Mouse (Mus musculus) hindbrain, embryonic 10.5 days (tissue): Measurements from ENCODE around the gene Cacnb3. TPM values are rescaled to one million over a fixed set of nuclear protein-coding genes. Genes with fewer than 3 reads are reported as not detected.
A peak's percentile ranks its signal among the peaks of the same experiment; 100 is the strongest.

Source experiments
- DNase-seq: peaks from one replicate; pipeline ENCODE4 v3.0.0-alpha.2; 2017; ENCODE audit warnings: low spot score
- H3K27ac ChIP-seq: fragments of 300-500 bp; sonication (generic); 2 replicates; pipeline ENCODE4 v1.5.1; 2016; ENCODE audit warnings: mild to moderate bottlenecking, moderate library complexity
- H3K27me3 ChIP-seq: fragments of 300-500 bp; sonication (generic); 2 replicates; pipeline ENCODE4 v1.6.1; 2016; ENCODE audit warnings: mild to moderate bottlenecking; ENCODE audit not compliant: poor library complexity, insufficient read depth, severe bottlenecking
- H3K36me3 ChIP-seq: fragments of 300-500 bp; sonication (generic); 2 replicates; pipeline ENCODE4 v1.6.1; 2016; ENCODE audit warnings: mild to moderate bottlenecking, moderate library complexity
- H3K4me1 ChIP-seq: fragments of 300-500 bp; sonication (generic); replicated peaks from 2 replicates; pipeline ENCODE4 v1.6.1; 2016; ENCODE audit warnings: mild to moderate bottlenecking
- H3K4me3 ChIP-seq: fragments of 300-500 bp; sonication (generic); 2 replicates; pipeline ENCODE4 v1.5.1; 2016; ENCODE audit warnings: mild to moderate bottlenecking, moderate library complexity
- H3K9me3 ChIP-seq: fragments of 300-500 bp; sonication (generic); 2 replicates; pipeline ENCODE4 v1.6.1; 2016; ENCODE audit warnings: mild to moderate bottlenecking, moderate library complexity
- WGBS: fragments of 180-500 bp; shearing (Covaris S2); methylation state at CpG from one replicate; pipeline ENCODE4 v1.1.7; 2016; 5-methylcytosine and 5-hydroxymethylcytosine counted together
- polyA plus RNA-seq: library from polyadenylated mRNA; unstranded; fragments of >200 nt; fragmentation: Nextera tagmentation; extraction: Ambion mirVana; gene quantifications from 2 replicates; pipeline ENCODE4 v1.2.1, GENCODE M21; 2016

Gene Cacnb3
- polyA plus RNA-seq, 1 experiment from 2014 or later = 58.6 TPM

DNA sequence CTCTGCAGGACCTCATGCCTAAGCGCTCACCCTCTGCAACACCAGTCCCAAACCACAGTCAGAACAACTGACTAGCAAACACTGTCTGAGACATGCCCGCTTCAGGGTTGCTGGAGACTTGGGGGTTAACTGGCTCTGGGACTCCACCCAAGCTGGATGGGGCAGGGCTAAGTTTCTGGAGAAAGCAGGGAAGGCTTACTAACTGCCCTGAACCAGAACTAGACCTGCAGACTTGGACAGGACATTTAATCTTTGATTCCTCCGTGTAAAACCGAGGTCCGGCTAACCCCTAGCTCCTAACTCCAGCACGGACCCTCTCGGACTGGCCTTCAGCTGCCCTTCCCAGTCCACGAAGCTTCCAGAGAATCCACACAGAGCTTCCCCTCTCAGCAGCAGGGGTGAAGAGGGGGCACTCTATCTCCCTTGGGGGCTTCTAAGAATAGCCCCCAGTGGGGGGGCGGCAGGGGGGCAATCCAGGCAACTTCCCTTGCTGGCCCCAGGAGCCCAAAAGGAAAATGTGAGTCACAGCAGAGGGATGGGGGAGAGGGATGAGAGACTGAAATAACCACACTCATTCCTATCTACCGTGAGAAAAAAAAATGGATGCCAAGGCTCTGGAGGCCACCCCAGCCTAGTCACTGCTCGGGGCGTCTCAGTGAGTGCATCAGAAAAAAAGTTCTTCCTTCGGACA lies 28.3 kb upstream of the Cacnb3 start:
- DNase-seq = no peak
- 57% methylated on average over 13 of the region's 13 CpGs for WGBS
- Histone ChIP-seq H3K9me3 (no peaks in the 10 kb centered on the region), H3K4me1 (peaks cover 35% of the 10 kb centered on the region), H3K4me3 (peak overlapping the region; percentile 16; the same call in 1 of the 2 replicates), H3K27me3 (no peaks in the 10 kb centered on the region), H3K36me3 (peaks cover 91% of the 10 kb centered on the region), H3K27ac (peak overlapping the region; percentile 13; the same call in 1 of the 2 replicates)

GRCm38 (mm10) chr15:98602921-98603458 lies 27.6 kb upstream of the Cacnb3 start:
- 60% methylated on average over 4 of the region's 4 CpGs for WGBS
- H3K4me3 ChIP-seq = 0 out of 2 replicates have a peak overlapping the region, but pooled peaks have one; percentile 9
- H3K27me3 ChIP-seq = no peaks in the 10 kb centered on the region
- H3K36me3 ChIP-seq = peaks cover 84% of the 10 kb centered on the region
- H3K9me3 ChIP-seq = no peaks in the 10 kb centered on the region
- no peak for DNase-seq
- peaks cover 42% of the 10 kb centered on the region for H3K4me1 ChIP-seq
- H3K27ac ChIP-seq = no peak overlapping the region; the same call in 1 of the 2 replicates

DNA sequence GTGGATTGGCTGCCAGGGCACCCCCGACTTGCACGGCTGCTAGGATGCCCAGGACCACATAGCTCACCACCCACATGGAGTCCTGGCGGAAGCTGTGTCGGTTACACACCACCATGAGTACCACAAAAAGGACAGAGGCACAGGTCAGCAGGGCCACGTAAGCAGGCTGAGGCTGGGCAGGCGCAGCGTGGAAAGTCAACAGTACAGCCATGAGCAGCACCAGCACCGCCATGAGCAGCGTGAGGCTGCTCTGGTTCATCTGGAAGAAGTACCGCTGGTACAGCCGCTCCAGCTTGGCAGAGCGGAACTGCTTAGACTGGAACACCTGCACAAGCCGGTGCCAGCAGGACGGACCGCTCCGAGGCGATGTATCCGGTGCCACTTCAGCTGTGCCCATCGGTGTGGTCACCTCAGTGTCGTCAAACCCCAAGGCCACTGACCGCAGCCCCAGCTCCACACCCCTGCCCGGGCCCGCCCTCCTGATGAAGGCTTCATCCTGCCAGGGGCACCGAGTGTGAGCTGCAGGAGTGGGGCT lies 26.5 kb upstream of the Cacnb3 start:
- no peak overlapping the region for H3K27ac ChIP-seq
- WGBS = 94% methylated on average over 24 of the region's 24 CpGs
- peaks cover 51% of the 10 kb centered on the region for H3K4me1 ChIP-seq
- H3K4me3 ChIP-seq = no peak overlapping the region
- H3K36me3 ChIP-seq = peaks cover 73% of the 10 kb centered on the region
- H3K27me3 ChIP-seq = no peaks in the 10 kb centered on the region
- DNase-seq = no peak
- H3K9me3 ChIP-seq = no peaks in the 10 kb centered on the region

- no peak overlapping the region for H3K27ac ChIP-seq
- peaks cover 53% of the 10 kb centered on the region for H3K36me3 ChIP-seq
- H3K9me3 ChIP-seq = no peaks in the 10 kb centered on the region
- H3K27me3 ChIP-seq = 0 out of 2 replicates have a peak, but pooled peaks cover 3% of the 10 kb centered on the region
- DNase-seq = no peak
- 94% methylated on average over 12 of the region's 12 CpGs for whole genome bisulfite sequencing
- peaks cover 61% of the 10 kb centered on the region for H3K4me1 ChIP-seq
- H3K4me3 ChIP-seq = no peak overlapping the region
These were observed 24.5 kb upstream of the Cacnb3 start for GRCm38 (mm10) chr15:98606051-98606536.

GRCm38 (mm10) chr15:98606739-98607138 lies 23.9 kb upstream of the Cacnb3 start:
- Histone ChIP-seq H3K4me3 (peak overlapping the region; percentile 68; the same call in 1 of the 2 replicates), H3K27me3 (0 out of 2 replicates have a peak, but pooled peaks cover 3% of the 10 kb centered on the region), H3K27ac (no peak overlapping the region), H3K9me3 (no peaks in the 10 kb centered on the region), H3K4me1 (peaks cover 61% of the 10 kb centered on the region), H3K36me3 (peaks cover 46% of the 10 kb centered on the region)
- DNase-seq = no peak
- 68% methylated on average over 9 of the region's 9 CpGs for WGBS

GRCm38 (mm10) chr15:98607557-98607956 lies 23.1 kb upstream of the Cacnb3 start:
- WGBS = 53% methylated on average over 4 of the region's 4 CpGs
- Histone ChIP-seq H3K36me3 (peaks cover 38% of the 10 kb centered on the region), H3K27ac (peak overlapping the region; percentile 95), H3K9me3 (no peaks in the 10 kb centered on the region), H3K4me1 (peaks cover 54% of the 10 kb centered on the region), H3K4me3 (peak overlapping the region; percentile 68), H3K27me3 (0 out of 2 replicates have a peak, but pooled peaks cover 3% of the 10 kb centered on the region)
- DNase-seq = no peak

GRCm38 (mm10) chr15:98608058-98608783 lies 22.4 kb upstream of the Cacnb3 start:
- Histone ChIP-seq H3K27ac (peak overlapping the region; percentile 95), H3K9me3 (no peaks in the 10 kb centered on the region), H3K27me3 (0 out of 2 replicates have a peak, but pooled peaks cover 3% of the 10 kb centered on the region), H3K4me1 (peaks cover 47% of the 10 kb centered on the region), H3K4me3 (peak overlapping the region; percentile 68), H3K36me3 (peaks cover 32% of the 10 kb centered on the region)
- WGBS = 17% methylated on average over 10 of the region's 10 CpGs
- peak; percentile 46 for DNase-seq

DNA sequence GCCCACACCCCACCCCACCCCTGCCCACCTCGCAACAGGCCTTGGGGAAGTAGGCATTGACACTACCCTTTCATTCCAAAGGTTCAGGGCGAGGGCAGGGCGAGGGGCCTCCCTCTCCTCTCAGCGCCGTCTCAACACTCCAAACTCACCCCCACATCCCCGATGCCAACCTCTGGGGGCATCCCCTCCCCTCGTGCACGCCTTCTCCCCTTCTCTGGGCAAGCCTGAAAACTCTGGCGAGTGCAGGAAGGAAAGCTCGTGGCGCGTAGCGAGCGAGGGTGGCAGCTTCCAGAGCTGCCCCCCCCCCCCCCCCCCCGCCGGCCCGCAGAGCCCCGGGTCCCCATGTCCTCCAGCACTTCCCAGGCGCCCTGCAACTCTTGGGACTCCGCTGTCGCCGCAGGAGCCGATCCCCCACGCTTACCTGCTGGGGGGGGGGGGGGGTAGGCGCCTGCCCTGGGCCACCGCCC lies 21.8 kb upstream of the Cacnb3 start:
- Histone ChIP-seq H3K9me3 (no peaks in the 10 kb centered on the region), H3K4me1 (peaks cover 41% of the 10 kb centered on the region), H3K36me3 (peaks cover 26% of the 10 kb centered on the region), H3K27me3 (0 out of 2 replicates have a peak, but pooled peaks cover 3% of the 10 kb centered on the region), H3K27ac (peak overlapping the region; percentile 95), H3K4me3 (peak overlapping the region; percentile 68)
- DNase-seq = no peak
- whole genome bisulfite sequencing = under 1% methylated on average over 22 of the region's 26 CpGs

GRCm38 (mm10) chr15:98609331-98610130 lies 21.1 kb upstream of the Cacnb3 start, which contains the start of gene Adcy6:
Adcy6 (minus strand) TSS chr15:98610076.
- H3K36me3 ChIP-seq = peaks cover 19% of the 10 kb centered on the region
- DNase-seq = peak; percentile 89
- H3K27me3 ChIP-seq = 0 out of 2 replicates have a peak, but pooled peaks cover 3% of the 10 kb centered on the region
- peaks cover 42% of the 10 kb centered on the region for H3K4me1 ChIP-seq
- WGBS = under 1% methylated on average over 75 of the region's 75 CpGs
- H3K9me3 ChIP-seq = no peaks in the 10 kb centered on the region
- H3K27ac ChIP-seq = peak within 1 kb of the TSS; percentile 95
- H3K4me3 ChIP-seq = peak within 1 kb of the TSS; percentile 68

- H3K27ac ChIP-seq = peak overlapping the region; percentile 95
- 3% methylated on average over 12 of the region's 12 CpGs for WGBS
- peak; percentile 42 for DNase-seq
These were observed 20.5 kb upstream of the Cacnb3 start for GRCm38 (mm10) chr15:98610131-98610633.

GRCm38 (mm10) chr15:98612229-98612628 lies 18.4 kb upstream of the Cacnb3 start:
- Histone ChIP-seq H3K9me3 (no peaks in the 10 kb centered on the region), H3K4me3 (no peak overlapping the region), H3K36me3 (no peaks in the 10 kb centered on the region), H3K27me3 (0 out of 2 replicates have a peak, but pooled peaks cover 8% of the 10 kb centered on the region), H3K4me1 (peaks cover 54% of the 10 kb centered on the region), H3K27ac (no peak overlapping the region)
- no peak for DNase-seq
- 94% methylated on average over 3 of the region's 3 CpGs for WGBS

More at GRCm38 (mm10) chr15:98610131-98610633, 20.5 kb upstream of the Cacnb3 start:
- Histone ChIP-seq H3K4me1 (peaks cover 49% of the 10 kb centered on the region), H3K4me3 (peak overlapping the region; percentile 68), H3K27me3 (0 out of 2 replicates have a peak, but pooled peaks cover 3% of the 10 kb centered on the region), H3K9me3 (no peaks in the 10 kb centered on the region), H3K36me3 (peaks cover 12% of the 10 kb centered on the region)
